Mouse (Mus musculus) kidney, embryonic 16.5 days (tissue): ENCODE data around the gene Pard3b. TPM values are rescaled to one million over a fixed set of nuclear protein-coding genes. Genes with fewer than 3 reads are reported as not detected.

Experiments
- ATAC-seq: fragments of 200-750 bp; cut with Nextera tagmentation; 2 replicates; pipeline ENCODE4 v1.8.0; 2017; ENCODE audit warnings: moderate TSS enrichment; ENCODE audit not compliant: low FRiP score, low TSS enrichment
- H3K27ac ChIP-seq: fragments of 300-500 bp; sonication (generic); 2 replicates; pipeline ENCODE4 v1.5.1; 2014; ENCODE audit warnings: low read length
- H3K27me3 ChIP-seq: fragments of 300-500 bp; sonication (generic); 2 replicates; pipeline ENCODE4 v1.6.1; 2014; ENCODE audit warnings: low read length, control low read depth, mixed read lengths; ENCODE audit not compliant: insufficient read depth
- H3K36me3 ChIP-seq: fragments of 300-500 bp; sonication (generic); 2 replicates; pipeline ENCODE4 v1.6.1; 2014; ENCODE audit warnings: low read length, control low read depth, mixed read lengths; ENCODE audit not compliant: insufficient read depth
- H3K4me1 ChIP-seq: fragments of 300-500 bp; sonication (generic); 2 replicates; pipeline ENCODE4 v1.6.1; 2014; ENCODE audit warnings: low read length, control low read depth, mixed read lengths; ENCODE audit not compliant: insufficient read depth
- H3K4me2 ChIP-seq: fragments of 300-500 bp; sonication (generic); replicated peaks from 2 replicates; pipeline ENCODE4 v1.6.1; 2014; ENCODE audit warnings: low read depth, low read length
- H3K4me3 ChIP-seq: fragments of 300-500 bp; sonication (generic); 2 replicates; pipeline ENCODE4 v1.5.1; 2014; ENCODE audit warnings: mild to moderate bottlenecking, low read length
- H3K9ac ChIP-seq: fragments of 300-500 bp; sonication (generic); replicated peaks from 2 replicates; pipeline ENCODE4 v1.6.1; 2014; ENCODE audit warnings: low read length
- H3K9me3 ChIP-seq: fragments of 300-500 bp; sonication (generic); 2 replicates; pipeline ENCODE4 v1.6.1; 2016; ENCODE audit warnings: low read length, control low read depth
- WGBS: fragments of 180-500 bp; shearing (Covaris S2); extraction: QIAGEN DNeasy Blood & Tissue Kit; methylation state at CpG from one replicate; pipeline ENCODE4 v1.1.7; 2014; 5-methylcytosine and 5-hydroxymethylcytosine counted together
- polyA plus RNA-seq: library from polyadenylated mRNA; unstranded; fragments of >200 nt; fragmentation: Nextera tagmentation; extraction: Ambion mirVana; gene quantifications from 2 replicates; pipeline ENCODE4 v1.2.1, GENCODE M21; 2015

Gene Pard3b
- polyA plus RNA-seq, 1 experiment from 2014 or later = 17.6 TPM

DNA sequence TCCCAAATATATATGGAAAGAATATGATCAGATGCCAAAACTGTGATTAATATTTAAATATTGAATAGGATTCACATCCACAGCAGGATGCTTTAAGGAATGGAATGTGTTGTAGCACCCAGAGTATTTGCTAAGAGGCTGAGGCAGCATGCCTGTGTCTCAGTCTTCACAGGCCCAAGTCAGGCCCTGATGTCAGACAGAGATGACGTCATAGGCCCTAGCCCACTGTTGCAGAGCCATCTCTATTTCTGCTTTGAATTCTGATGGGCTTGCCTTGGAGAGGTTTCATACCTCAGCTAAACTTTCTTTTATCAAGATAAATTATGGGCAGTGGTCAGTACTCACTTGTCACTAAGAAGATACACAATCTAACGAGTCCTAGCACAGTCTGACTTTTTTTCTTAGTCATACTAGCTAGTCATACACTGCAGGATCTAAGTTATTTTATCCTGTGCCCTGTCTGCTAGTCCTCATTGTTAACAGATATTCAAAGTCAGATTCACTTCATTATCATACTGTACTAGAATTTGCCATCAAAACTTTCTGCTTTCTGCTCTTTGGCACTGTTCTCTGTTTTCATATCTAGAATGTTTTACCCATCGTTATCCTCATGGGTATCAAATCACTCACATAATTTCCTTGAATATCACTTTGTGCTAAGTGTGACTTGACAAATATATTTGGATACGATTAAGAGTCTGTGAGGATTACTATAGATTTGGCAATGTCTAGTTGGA, 264.8 kb downstream of the Pard3b start:
- Histone ChIP-seq H3K4me3 (no peak overlapping the region), H3K4me2 (no peak overlapping the region), H3K27me3 (no peaks in the 10 kb centered on the region), H3K27ac (no peak overlapping the region), H3K9ac (no peak overlapping the region), H3K4me1 (no peaks in the 10 kb centered on the region), H3K36me3 (no peaks in the 10 kb centered on the region), H3K9me3 (no peaks in the 10 kb centered on the region)
- no peak for ATAC-seq
- 79% methylated on average over 4 of the region's 4 CpGs for WGBS

DNA sequence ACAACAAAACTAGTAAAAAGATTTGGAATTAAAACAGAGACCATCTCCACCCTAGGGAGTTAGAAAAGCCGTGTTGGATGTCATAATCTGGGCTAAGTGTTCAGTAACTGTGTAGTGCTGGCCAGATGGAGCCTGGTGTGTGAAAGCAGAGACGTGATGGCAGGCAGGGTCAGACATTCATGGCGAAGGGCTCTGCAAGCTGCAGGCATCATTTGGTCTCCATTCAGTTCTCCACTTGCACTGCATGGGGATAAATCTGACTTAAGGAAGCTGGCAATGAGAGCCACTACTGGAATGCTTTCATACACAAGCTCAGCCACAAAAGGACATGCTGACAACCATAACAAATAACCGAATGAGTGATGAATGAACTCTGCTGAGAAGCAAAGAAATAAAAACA, 265.4 kb downstream of the Pard3b start:
- no peak for ATAC-seq
- Histone ChIP-seq H3K27me3 (no peaks in the 10 kb centered on the region), H3K36me3 (no peaks in the 10 kb centered on the region), H3K27ac (no peak overlapping the region), H3K9ac (no peak overlapping the region), H3K4me2 (no peak overlapping the region), H3K4me1 (no peaks in the 10 kb centered on the region), H3K4me3 (no peak overlapping the region), H3K9me3 (no peaks in the 10 kb centered on the region)
- WGBS = 66% methylated on average over 4 of the region's 4 CpGs

DNA sequence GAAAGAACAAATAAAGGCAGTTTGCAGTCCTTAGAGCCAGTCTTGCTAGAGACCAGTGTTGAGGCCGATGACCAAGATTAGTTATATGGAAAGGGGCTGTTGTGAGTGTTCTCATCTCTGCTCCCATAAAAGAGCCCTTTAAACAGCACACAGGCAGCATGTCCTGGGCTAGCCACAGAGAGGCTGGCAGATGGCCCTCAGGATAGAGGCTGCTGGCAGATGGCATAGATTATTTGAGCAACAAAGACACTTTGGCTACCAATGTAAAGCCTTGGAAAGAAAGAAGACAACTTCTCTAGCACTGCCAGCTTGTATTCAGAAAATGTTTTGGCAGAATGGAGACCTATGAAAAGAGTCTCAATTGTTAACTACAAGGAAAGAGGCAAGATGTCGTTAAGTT, 274.3 kb downstream of the Pard3b start:
- 37% methylated on average over 2 of the region's 2 CpGs for WGBS
- no peak overlapping the region for H3K27ac ChIP-seq

DNA sequence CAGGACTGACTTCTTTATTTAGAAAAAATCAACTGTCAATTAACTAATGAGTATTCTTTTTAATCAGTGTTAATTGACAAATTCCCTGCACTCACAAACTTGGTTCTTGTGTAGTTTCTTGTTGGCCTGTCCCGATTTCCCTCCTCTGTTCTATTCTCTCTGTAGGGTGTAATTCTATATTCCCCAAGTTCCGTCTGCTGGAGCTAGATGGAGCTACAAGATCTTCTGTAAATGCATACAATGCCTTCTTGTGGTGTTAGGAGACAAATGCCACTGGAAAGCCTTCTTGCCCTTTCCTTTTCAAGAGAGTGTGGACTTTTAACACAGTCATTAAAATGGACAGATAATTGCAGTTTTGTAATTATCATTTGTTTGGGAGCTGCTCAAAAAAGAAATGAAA, 286.3 kb downstream of the Pard3b start:
- no peak overlapping the region for H3K27ac ChIP-seq
- WGBS = 18% methylated on average over 2 of the region's 2 CpGs
- no peak overlapping the region for H3K9ac ChIP-seq
- no peaks in the 10 kb centered on the region for H3K27me3 ChIP-seq
- peaks cover 18% of the 10 kb centered on the region; the same call in 1 of the 2 replicates for H3K4me1 ChIP-seq
- ATAC-seq = peak; percentile 63; the same call in 1 of the 2 replicates
- H3K4me3 ChIP-seq = no peak overlapping the region
- no peaks in the 10 kb centered on the region for H3K36me3 ChIP-seq
- H3K4me2 ChIP-seq = no peak overlapping the region
- H3K9me3 ChIP-seq = no peaks in the 10 kb centered on the region

More for the DNA sequence above, 274.3 kb downstream of the Pard3b start:
- no peaks in the 10 kb centered on the region for H3K36me3 ChIP-seq
- ATAC-seq = no peak
- H3K4me2 ChIP-seq = no peak overlapping the region
- no peaks in the 10 kb centered on the region for H3K9me3 ChIP-seq
- H3K4me3 ChIP-seq = no peak overlapping the region
- H3K9ac ChIP-seq = no peak overlapping the region
- no peaks in the 10 kb centered on the region for H3K27me3 ChIP-seq
- H3K4me1 ChIP-seq = no peaks in the 10 kb centered on the region

DNA sequence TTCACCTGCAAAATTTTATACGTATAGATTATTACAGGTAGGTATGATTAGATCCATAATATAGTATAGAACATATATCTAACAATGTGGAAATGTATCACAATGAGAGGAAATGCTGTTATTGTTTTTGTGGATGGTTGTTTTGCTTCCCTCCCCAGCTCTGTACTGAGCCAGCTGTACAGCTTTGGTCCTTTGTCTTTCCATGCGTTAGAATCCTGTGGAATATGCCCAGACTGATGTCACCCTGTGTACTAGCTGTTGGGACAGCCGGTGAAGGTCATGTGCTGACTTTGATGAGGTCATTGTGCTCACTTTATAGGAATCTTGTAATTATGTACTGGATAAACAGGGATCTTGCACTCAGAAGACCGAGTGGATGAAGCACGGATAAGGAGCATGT, 286.9 kb downstream of the Pard3b start:
- Histone ChIP-seq H3K27me3 (no peaks in the 10 kb centered on the region), H3K4me3 (no peak overlapping the region), H3K4me1 (peaks cover 18% of the 10 kb centered on the region; the same call in 1 of the 2 replicates), H3K9me3 (no peaks in the 10 kb centered on the region), H3K27ac (peak overlapping the region; percentile 46; the same call in 1 of the 2 replicates), H3K9ac (no peak overlapping the region), H3K36me3 (no peaks in the 10 kb centered on the region), H3K4me2 (no peak overlapping the region)
- no peak for ATAC-seq
- WGBS = 66% methylated on average over 5 of the region's 5 CpGs

DNA sequence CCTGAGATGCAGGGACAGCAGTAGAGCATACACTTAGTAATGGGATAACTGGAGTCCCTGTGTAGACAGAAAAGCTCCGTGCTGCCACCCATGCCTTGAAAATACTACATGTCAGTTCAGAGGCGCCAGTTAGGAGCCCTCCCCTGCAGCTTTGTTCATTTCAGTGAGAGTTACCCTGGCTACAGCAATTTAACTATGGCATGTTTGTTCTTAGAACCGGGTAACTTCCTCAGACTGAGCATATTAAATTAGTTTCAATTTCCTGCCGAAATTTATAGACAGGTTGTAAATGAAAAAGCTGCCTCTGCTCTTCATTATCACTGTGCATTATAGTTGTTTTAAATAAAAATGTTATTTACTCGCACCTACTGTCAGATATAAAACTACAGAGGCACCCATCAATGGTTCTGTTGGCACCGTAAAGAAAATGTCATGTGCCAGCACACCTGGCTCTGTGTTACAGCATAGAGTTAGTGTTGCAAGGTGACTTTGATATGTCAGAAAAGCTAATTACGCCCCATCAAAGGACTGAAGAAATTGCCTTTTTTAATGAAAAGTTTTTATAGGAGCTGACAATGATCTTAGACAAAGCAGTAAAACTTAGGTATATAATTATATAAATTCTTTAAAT, 289.6 kb downstream of the Pard3b start:
- Histone ChIP-seq H3K36me3 (no peaks in the 10 kb centered on the region), H3K9me3 (no peaks in the 10 kb centered on the region), H3K4me2 (no peak overlapping the region), H3K27ac (no peak overlapping the region), H3K9ac (no peak overlapping the region), H3K4me3 (no peak overlapping the region), H3K27me3 (no peaks in the 10 kb centered on the region), H3K4me1 (peaks cover 18% of the 10 kb centered on the region; the same call in 1 of the 2 replicates)
- ATAC-seq = no peak
- 57% methylated on average over 7 of the region's 7 CpGs for WGBS

DNA sequence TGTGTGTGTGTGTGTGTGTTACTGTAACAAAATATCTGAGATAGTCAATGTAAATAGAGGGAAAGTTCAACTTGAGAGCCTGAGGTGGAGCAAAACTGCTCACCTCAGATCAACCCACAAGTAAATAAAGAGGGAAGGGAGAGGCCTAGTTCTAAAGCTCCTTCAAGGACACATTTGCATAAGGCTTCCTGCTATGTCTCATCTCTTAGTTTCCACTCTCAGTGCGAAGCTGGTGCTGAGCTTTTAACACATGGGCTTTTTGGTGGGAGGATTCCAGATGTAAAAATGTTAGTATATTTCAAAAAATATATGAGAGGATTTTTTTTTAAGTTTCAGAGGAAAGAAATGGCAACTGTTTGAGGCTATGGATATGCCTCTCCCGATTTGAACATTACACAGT, 294.9 kb downstream of the Pard3b start:
- Histone ChIP-seq H3K4me3 (no peak overlapping the region), H3K27me3 (no peaks in the 10 kb centered on the region), H3K4me1 (no peaks in the 10 kb centered on the region), H3K4me2 (no peak overlapping the region), H3K9ac (no peak overlapping the region), H3K27ac (no peak overlapping the region), H3K9me3 (no peaks in the 10 kb centered on the region), H3K36me3 (no peaks in the 10 kb centered on the region)
- ATAC-seq = no peak
- 88% methylated on average over 2 of the region's 2 CpGs for WGBS

DNA sequence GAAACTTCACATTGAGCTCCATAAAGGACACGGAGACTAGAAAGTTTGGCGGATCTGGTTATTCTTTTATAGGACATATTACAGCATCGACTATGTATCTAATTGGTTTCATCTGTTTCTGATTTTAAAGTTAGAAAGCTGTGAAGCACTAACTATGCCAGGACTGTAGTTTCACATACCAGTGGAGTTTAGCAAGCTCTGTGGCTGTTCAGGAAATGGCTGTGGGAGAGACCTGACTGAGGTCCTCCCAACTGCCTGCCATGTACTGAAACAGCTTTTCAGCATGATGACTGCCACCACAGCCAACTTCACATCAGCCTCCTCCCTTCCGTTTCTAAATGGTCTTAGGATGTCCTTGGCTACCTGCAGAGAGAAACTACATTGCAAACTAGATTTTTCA, 296.1 kb downstream of the Pard3b start:
- Histone ChIP-seq H3K27me3 (no peaks in the 10 kb centered on the region), H3K9me3 (no peaks in the 10 kb centered on the region), H3K4me3 (no peak overlapping the region), H3K4me2 (no peak overlapping the region), H3K9ac (no peak overlapping the region), H3K4me1 (no peaks in the 10 kb centered on the region), H3K36me3 (no peaks in the 10 kb centered on the region), H3K27ac (no peak overlapping the region)
- 91% methylated on average over 4 of the region's 4 CpGs for WGBS
- ATAC-seq = no peak

DNA sequence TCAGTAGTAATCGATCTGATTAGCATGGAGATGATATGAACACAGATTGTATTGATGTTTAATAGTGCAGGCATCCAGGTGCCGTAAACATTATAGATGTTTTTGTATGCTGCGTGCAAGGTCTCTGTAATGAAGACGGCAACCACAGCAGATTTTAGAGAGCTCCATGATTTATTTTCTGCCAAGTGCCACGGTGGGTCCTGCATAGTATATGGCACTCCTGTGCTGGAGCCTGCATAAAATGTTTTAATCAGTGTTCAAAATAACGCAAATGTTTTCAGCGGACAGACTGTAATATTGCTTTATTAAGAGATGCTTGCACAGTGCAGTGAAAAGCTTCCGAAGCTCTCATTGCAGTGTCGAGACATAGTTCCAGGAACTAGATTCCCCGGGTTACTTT, 301.3 kb downstream of the Pard3b start:
- no peak overlapping the region for H3K27ac ChIP-seq
- H3K9me3 ChIP-seq = peaks cover 7% of the 10 kb centered on the region; the same call in 1 of the 2 replicates
- no peak for ATAC-seq
- no peak overlapping the region for H3K4me2 ChIP-seq
- no peaks in the 10 kb centered on the region for H3K4me1 ChIP-seq
- H3K36me3 ChIP-seq = no peaks in the 10 kb centered on the region
- no peak overlapping the region for H3K4me3 ChIP-seq
- no peak overlapping the region for H3K9ac ChIP-seq
- H3K27me3 ChIP-seq = no peaks in the 10 kb centered on the region
- 68% methylated on average over 10 of the region's 10 CpGs for WGBS

DNA sequence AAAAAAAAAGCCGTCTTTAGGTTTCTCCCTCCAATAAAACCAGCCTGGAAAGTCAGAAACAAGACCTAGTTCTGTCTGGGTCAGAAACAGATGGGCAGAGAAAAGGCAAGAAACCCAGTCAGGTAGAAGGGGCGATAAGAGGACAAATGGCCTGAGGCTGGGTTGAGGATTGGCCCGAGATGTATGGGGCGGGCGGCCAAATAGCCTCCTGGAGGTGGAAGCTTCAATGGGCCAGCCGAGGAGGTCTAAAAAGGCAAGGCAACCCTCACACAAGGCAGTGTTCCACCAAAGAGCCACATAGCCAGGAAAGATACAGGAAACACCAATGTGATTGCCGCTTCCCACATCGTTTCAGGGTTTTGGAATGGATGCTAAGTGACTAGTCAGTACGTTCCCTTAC, 322.9 kb downstream of the Pard3b start:
- Histone ChIP-seq H3K9me3 (no peaks in the 10 kb centered on the region), H3K27ac (no peak overlapping the region), H3K4me2 (no peak overlapping the region), H3K36me3 (no peaks in the 10 kb centered on the region), H3K27me3 (no peaks in the 10 kb centered on the region), H3K4me3 (no peak overlapping the region), H3K4me1 (no peaks in the 10 kb centered on the region), H3K9ac (no peak overlapping the region)
- 69% methylated on average over 9 of the region's 9 CpGs for WGBS
- ATAC-seq = no peak
